Mouse (Mus musculus) G1E (cell line): ENCODE results near the gene Atp5g2. TPM values are rescaled to one million over a fixed set of nuclear protein-coding genes. Genes with fewer than 3 reads are reported as not detected.

Source experiments
- ATAC-seq: 2 replicates; pipeline ENCODE4 v1.8.0; 2016; ENCODE audit warnings: mild to moderate bottlenecking; ENCODE audit not compliant: insufficient number of reproducible peaks, poor library complexity, low FRiP score, severe bottlenecking; ENCODE audit errors: extremely low read depth
- DNase-seq: peaks from one replicate; pipeline ENCODE4 v3.0.0; 2012; ENCODE audit warnings: low spot score
- H3K27me3 ChIP-seq: 2 replicates; pipeline ENCODE4 v1.6.1; 2012; ENCODE audit warnings: mild to moderate bottlenecking, low read length, inconsistent platforms; ENCODE audit not compliant: insufficient read depth
- H3K36me3 ChIP-seq: replicated peaks from 2 replicates; pipeline ENCODE3; 2012; ENCODE audit warnings: mild to moderate bottlenecking, inconsistent platforms
- H3K4me1 ChIP-seq: 2 replicates; pipeline ENCODE4 v1.6.1; 2012; ENCODE audit warnings: low read depth, low read length, inconsistent platforms, mixed read lengths; ENCODE audit not compliant: insufficient read depth
- H3K4me3 ChIP-seq: 2 replicates; pipeline ENCODE4 v1.5.1; 2012; ENCODE audit warnings: low read depth, mild to moderate bottlenecking, inconsistent platforms, low read length, moderate library complexity, mixed read lengths
- H3K9me3 ChIP-seq: replicated peaks from 2 replicates; pipeline ENCODE4 v1.6.1; 2012; ENCODE audit warnings: inconsistent platforms
- CTCF ChIP-seq: IDR thresholded peaks from 2 replicates; pipeline ENCODE4 v1.5.1; 2012; ENCODE audit warnings: low read depth, low read length, inconsistent platforms, mixed read lengths
- GATA1 ChIP-seq: IDR thresholded peaks from 2 replicates; pipeline ENCODE4 v1.6.1; 2012; ENCODE audit warnings: borderline replicate concordance, low read length, inconsistent platforms, mixed read lengths
- GATA2 ChIP-seq: IDR thresholded peaks from 2 replicates; pipeline ENCODE4 v1.6.1; 2012; ENCODE audit warnings: low read depth, low read length, inconsistent platforms, borderline replicate concordance
- POLR2AphosphoS5 ChIP-seq: IDR thresholded peaks from 2 replicates; pipeline ENCODE4 v1.6.1; 2012; ENCODE audit warnings: low read depth, low read length, inconsistent platforms; ENCODE audit not compliant: insufficient replicate concordance
- TAL1 ChIP-seq: conservative IDR thresholded peaks from 2 replicates; pipeline ENCODE4 v1.6.1; 2012; ENCODE audit warnings: low read depth, low read length, inconsistent platforms, mixed read lengths
- polyA plus RNA-seq: library from polyadenylated mRNA; stranded (reverse); fragments of >175 nt; gene quantifications from 2 replicates; pipeline ENCODE4 v1.2.3, GENCODE M21; 2012
- total RNA-seq, 2 experiments: library from RNA; stranded (forward) in 1 of 2; stranded (reverse) in 1 of 2; fragments of 200-1000 nt in 1 of 2; fragments of >200 nt in 1 of 2; fragmentation: Nextera tagmentation in 1 of 2; gene quantifications; 2 replicates each; pipeline ENCODE4 v1.2.3; 2014 to 2017

The Atp5g2 gene
- total and polyA plus RNA-seq, 3 experiments, result 80.3 to 274 (median 167) TPM

DNA sequence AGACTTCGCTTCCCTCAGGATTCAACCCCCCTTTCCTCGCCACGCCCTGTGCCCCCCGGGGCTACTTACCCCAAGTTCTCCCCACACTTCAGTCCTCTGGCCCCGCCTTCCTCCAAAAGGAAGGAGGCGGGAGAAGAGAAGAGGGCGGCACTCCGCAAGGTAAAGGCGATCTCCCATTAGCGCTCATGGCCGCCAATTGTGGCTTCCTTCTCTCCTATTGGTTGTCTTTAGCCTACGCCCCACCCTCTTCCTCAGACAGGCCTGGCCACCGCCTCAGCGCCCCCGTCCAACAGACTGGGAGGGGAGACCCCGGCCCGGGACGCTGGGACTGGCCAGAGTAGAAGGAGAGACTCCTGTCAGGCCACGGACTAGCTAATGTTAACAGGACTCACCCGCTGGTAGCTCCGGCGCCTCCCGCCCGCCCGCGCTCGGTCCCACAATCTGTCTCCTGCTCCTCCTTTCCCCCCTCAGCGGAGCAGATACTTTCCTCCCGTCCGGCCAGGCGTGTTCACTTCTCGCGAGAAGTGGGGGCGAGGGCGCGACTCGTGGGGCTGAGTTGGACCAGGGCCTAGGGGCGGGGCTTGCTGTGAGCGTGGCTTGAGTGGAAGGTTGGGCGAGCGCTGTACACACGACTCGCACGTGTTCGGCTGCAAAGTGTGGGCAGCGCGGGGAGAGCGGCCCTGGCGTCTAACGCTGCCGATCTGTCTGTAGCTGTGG is 47.0 kb downstream of the Atp5g2 start, which contains the start of the genes Gm28047 and Atf7:
Gene Gm28047 (minus strand): TSS at position 98 of the 717 bp plus-strand sequence.
Gene Atf7 (minus strand): TSS at position 495 of the 717 bp plus-strand sequence.
- Histone ChIP-seq H3K4me3 (peak within 1 kb of the TSS; percentile 75), H3K4me1 (peaks cover 26% of the 10 kb centered on the region), H3K27me3 (no peaks in the 10 kb centered on the region; the same call in 1 of the 2 replicates), H3K36me3 (peaks cover 20% of the 10 kb centered on the region), H3K9me3 (no peaks in the 10 kb centered on the region)
- peak; percentile 96 for ATAC-seq
- no peak for TF ChIP-seq GATA2
- TF ChIP-seq CTCF, result no peak
- TF ChIP-seq GATA1, result no peak
- TF ChIP-seq POLR2AphosphoS5, result no peak
- no peak for TF ChIP-seq TAL1
- peak; percentile 93 for DNase-seq

DNA sequence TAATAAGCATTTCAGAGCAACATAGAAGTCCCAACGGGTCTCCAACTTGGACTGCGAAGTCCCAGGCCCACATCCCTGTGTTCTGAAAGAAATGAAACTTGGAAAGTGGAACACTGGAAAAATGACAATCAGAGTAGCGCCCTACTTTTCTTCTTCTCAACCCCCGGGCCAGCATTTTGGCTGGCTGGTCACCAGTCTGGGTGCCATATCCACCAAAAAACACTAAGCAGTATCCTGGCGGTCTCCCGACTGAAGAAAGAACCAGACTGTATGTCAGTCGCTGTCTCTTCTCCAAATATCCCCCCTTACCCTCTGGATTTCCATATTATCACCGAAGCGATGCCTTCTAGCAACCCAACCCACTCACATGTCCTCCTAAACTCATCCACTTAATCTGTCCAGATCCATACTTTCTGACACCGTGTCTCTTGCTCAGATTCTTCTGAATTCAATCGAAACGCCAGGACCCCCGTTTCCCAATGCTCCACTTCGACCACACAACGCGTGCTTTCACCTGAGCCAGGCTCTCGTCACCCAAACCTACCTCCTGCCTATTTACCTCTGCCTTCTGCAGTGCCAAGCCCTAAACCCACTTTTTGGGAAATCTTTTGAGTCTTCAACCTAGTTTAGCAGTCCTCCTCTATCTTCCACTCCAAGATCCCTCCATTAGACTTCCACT is 47.7 kb downstream of the Atp5g2 start:
- ATAC-seq, result no peak
- no peak for DNase-seq
- peaks cover 26% of the 10 kb centered on the region for H3K4me1 ChIP-seq
- TF ChIP-seq GATA1 (no peak), POLR2AphosphoS5 (no peak), CTCF (no peak), GATA2 (no peak), TAL1 (no peak)
- H3K27me3 ChIP-seq, result no peaks in the 10 kb centered on the region
- peak overlapping the region; percentile 75 for H3K4me3 ChIP-seq
- H3K9me3 ChIP-seq, result no peaks in the 10 kb centered on the region
- peaks cover 25% of the 10 kb centered on the region for H3K36me3 ChIP-seq

DNA sequence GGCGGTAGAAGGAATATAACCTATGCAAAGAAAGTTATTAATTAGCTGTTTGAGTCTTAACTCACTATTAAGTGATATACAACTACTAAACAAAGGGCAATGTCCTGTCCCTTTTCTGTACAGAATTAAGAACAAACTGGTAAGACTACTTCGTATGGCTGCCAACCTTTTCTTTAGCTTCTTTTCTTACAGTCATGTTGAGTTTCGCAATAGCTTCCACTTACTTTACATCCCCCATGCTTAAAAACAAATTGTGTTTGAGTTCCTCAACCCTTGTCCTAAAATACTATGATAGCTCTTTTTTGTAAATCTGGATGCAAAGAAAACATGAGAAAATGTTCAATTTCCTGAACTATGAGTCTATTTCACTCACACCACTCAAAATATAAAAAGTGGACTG is 49.0 kb downstream of the Atp5g2 start:
- no peaks in the 10 kb centered on the region for H3K27me3 ChIP-seq
- no peak for DNase-seq
- H3K9me3 ChIP-seq, result no peaks in the 10 kb centered on the region
- TF ChIP-seq GATA2 (no peak), POLR2AphosphoS5 (no peak), CTCF (no peak), GATA1 (no peak)
- H3K4me3 ChIP-seq, result no peak overlapping the region; the same call in 1 of the 2 replicates
- peaks cover 26% of the 10 kb centered on the region for H3K4me1 ChIP-seq
- ATAC-seq, result no peak
- H3K36me3 ChIP-seq, result peaks cover 30% of the 10 kb centered on the region

DNA sequence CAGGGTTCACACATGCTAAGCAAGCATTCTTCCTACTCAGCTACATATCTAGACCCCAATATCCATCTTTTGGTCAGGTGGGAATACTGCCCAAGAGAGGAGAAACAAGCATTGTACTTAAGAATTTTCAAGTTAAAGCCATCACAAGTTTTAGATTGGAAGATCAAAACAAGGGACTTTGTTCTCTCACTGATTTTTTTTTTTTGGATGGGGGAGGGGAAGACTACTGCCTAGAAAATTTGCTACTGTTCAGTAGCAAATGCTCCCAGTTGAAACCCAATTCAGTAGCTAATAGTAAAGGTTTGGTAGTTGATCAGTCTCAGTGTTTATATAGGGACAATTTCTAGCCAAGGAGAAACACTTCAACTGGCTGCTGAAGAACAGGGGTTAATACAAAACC is 49.6 kb downstream of the Atp5g2 start:
- no peak for ATAC-seq
- peaks cover 30% of the 10 kb centered on the region for H3K36me3 ChIP-seq
- TF ChIP-seq TAL1 (no peak), CTCF (no peak), POLR2AphosphoS5 (no peak), GATA2 (no peak), GATA1 (no peak)
- no peak for DNase-seq
- no peaks in the 10 kb centered on the region for H3K9me3 ChIP-seq
- peaks cover 26% of the 10 kb centered on the region for H3K4me1 ChIP-seq
- H3K27me3 ChIP-seq, result no peaks in the 10 kb centered on the region
- no peak overlapping the region for H3K4me3 ChIP-seq

DNA sequence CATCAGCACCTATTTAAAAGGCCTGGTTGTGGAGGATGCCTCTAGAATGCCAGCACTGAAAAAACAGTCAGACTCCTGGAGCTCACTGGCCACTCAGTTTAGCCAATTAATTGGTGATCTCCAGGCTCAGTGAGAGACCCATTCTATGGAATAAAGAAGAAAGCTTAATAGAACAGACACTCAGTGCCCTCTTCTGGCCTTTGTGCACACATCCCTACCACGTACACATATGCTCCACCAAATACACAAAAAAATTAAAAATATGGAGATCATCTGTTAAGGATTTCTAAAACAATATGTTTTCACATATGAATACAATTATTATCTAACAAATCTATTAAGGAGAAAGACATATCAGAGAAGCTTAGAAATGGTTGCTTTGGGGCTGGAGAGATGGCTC is 51.4 kb downstream of the Atp5g2 start:
- Histone ChIP-seq H3K4me3 (no peak overlapping the region), H3K27me3 (no peaks in the 10 kb centered on the region), H3K4me1 (peaks cover 29% of the 10 kb centered on the region), H3K9me3 (no peaks in the 10 kb centered on the region), H3K36me3 (peaks cover 38% of the 10 kb centered on the region)
- ATAC-seq, result no peak
- DNase-seq, result no peak
- TF ChIP-seq GATA1 (no peak), CTCF (no peak), POLR2AphosphoS5 (no peak), GATA2 (no peak), TAL1 (no peak)

DNA sequence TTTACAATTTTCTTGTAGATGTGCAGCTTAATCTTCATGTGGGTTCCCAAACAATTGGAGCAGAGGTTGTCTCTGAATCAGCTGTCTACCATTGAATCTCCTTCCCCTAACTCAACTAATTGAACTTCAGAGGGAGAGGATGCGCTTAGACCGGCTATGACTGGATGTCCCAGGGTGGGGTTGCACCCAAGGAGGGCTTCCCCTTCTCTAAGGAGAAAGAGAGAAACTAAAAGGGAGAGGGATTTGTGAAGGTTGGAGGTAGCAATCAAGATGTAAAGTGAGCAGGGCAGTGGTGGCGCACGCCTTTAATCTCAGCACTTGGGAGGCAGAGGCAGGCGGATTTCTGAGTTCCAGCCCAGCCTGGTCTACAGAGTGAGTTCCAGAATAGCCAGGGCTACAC is 52.7 kb downstream of the Atp5g2 start:
- peaks cover 34% of the 10 kb centered on the region for H3K4me1 ChIP-seq
- no peak for ATAC-seq
- no peak overlapping the region for H3K4me3 ChIP-seq
- no peak for DNase-seq
- TF ChIP-seq TAL1 (no peak), GATA1 (no peak), GATA2 (no peak), POLR2AphosphoS5 (no peak), CTCF (no peak)
- no peaks in the 10 kb centered on the region for H3K27me3 ChIP-seq
- peaks cover 43% of the 10 kb centered on the region for H3K36me3 ChIP-seq
- no peaks in the 10 kb centered on the region for H3K9me3 ChIP-seq
